Mouse (Mus musculus) liver, embryonic 13.5 days (tissue): ENCODE measurements around the gene Slc10a4. TPM values are rescaled to one million over a fixed set of nuclear protein-coding genes. Genes with fewer than 3 reads are reported as not detected.

Experiments used
- polyA plus RNA-seq: library from polyadenylated mRNA; unstranded; fragments of >200 nt; fragmentation: Nextera tagmentation; extraction: Ambion mirVana; gene quantifications from 2 replicates; pipeline ENCODE4 v1.2.1, GENCODE M21; 2015

The Slc10a4 gene
- polyA plus RNA-seq, 1 experiment from 2014 or later = 0.10 TPM

Other genes starting within 250 kb of the Slc10a4 start
- gene Tec, start 138.4 kb upstream of the Slc10a4 start, polyA plus RNA-seq = 3.9 and 5.2 TPM in 2 replicates
- 4.6 and 7.0 TPM in 2 replicates for gene Slain2, start 92.6 kb upstream of the Slc10a4 start, polyA plus RNA-seq
- not detected in 2 replicates for gene Gm10135, start 32.2 kb upstream of the Slc10a4 start, polyA plus RNA-seq
- gene Fryl, start 249.7 kb downstream of the Slc10a4 start, polyA plus RNA-seq = 44.2 and 44.5 TPM in 2 replicates